Mouse (Mus musculus) E14TG2a.4 (cell line): ENCODE data around the gene Vax1.

ENCODE experiments used
- CTCF ChIP-seq: conservative IDR thresholded peaks from 2 replicates; pipeline ENCODE4 v1.5.1; 2014; ENCODE audit warnings: low read length
- NANOG ChIP-seq: IDR thresholded peaks from 2 replicates; pipeline ENCODE4 v1.6.1; 2014; ENCODE audit warnings: borderline replicate concordance, low read length, mixed read lengths
- POU5F1 ChIP-seq: IDR thresholded peaks from 2 replicates; pipeline ENCODE4 v1.6.1; 2014; ENCODE audit warnings: low read length, borderline replicate concordance

DNA sequence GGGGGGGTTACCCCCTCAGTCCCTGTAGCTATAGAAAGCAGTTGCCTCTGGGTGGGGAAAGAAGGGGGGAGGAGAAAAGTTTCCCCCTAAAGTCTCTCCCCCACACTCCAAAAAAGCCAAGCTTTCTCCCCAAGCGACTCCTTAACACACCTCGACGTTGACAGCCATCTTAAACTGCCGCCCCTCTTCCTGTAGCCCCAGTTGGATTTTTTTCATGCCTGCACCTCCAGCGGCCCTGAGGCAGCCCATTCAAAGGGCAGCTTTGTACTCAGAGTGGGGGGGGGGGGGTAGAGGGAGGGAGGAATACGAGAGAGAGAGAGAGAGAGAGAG is 875 bp upstream of the Vax1 start:
- TF ChIP-seq CTCF: no peak
- TF ChIP-seq NANOG: no peak
- no peak for TF ChIP-seq POU5F1
